Mouse (Mus musculus) CH12.LX (cell line): ENCODE data around the gene Ccdc152. TPM values are rescaled to one million over a fixed set of nuclear protein-coding genes. Genes with fewer than 3 reads are reported as not detected.

Source experiments
- DNase-seq: peaks from one replicate; pipeline ENCODE4 v3.0.0-alpha.2; 2013; ENCODE audit errors: extremely low read depth
- H3K27ac ChIP-seq: 2 replicates; pipeline ENCODE4 v1.5.1; 2012; ENCODE audit warnings: low read depth, mild to moderate bottlenecking, control low read depth, moderate library complexity; ENCODE audit not compliant: insufficient read depth
- H3K27me3 ChIP-seq: replicated peaks from 2 replicates; pipeline ENCODE3; 2012; ENCODE audit warnings: inconsistent platforms
- H3K36me3 ChIP-seq, 2 experiments: replicated peaks in 1 of 2; 2 replicates each; pipeline versions ENCODE3 to v1.6.1; 2012; ENCODE audit warnings: inconsistent platforms in 1 of 2, low read length in 1 of 2, mild to moderate bottlenecking in 1 of 2, mixed read lengths in 1 of 2, moderate library complexity in 1 of 2; ENCODE audit not compliant: control insufficient read depth in 1 of 2, insufficient read depth in 1 of 2
- H3K4me1 ChIP-seq, 2 experiments: 2 replicates each; pipeline ENCODE4 v1.6.1; 2012; ENCODE audit warnings: inconsistent platforms in 1 of 2, moderate library complexity in 1 of 2; ENCODE audit not compliant: insufficient read depth in 2 of 2, control insufficient read depth in 1 of 2
- H3K4me2 ChIP-seq: 2 replicates; pipeline ENCODE4 v1.6.1; 2012; ENCODE audit warnings: low read depth, mild to moderate bottlenecking, control low read depth; ENCODE audit not compliant: poor library complexity, insufficient read depth, severe bottlenecking
- H3K4me3 ChIP-seq, 3 experiments: fragments of 150-350 bp in 1 of 3; sonication (generic) in 1 of 3; replicated peaks in 1 of 3; 2 replicates each; pipeline versions ENCODE3 to v1.5.1; 2011 to 2012; ENCODE audit warnings: low read depth in 2 of 3, low read length in 2 of 3, mild to moderate bottlenecking in 2 of 3, moderate library complexity in 2 of 3, control low read depth in 1 of 3, improper control_type of control experiment in 1 of 3, inconsistent platforms in 1 of 3, mixed read lengths in 1 of 3; ENCODE audit not compliant: poor library complexity in 1 of 3
- H3K79me2 ChIP-seq: replicated peaks from 2 replicates; pipeline ENCODE4 v1.6.1; 2012; ENCODE audit warnings: mild to moderate bottlenecking, moderate library complexity; ENCODE audit not compliant: control insufficient read depth, poor library complexity, insufficient read depth, severe bottlenecking; ENCODE audit errors: extremely low read depth
- H3K9ac ChIP-seq: 2 replicates; pipeline ENCODE4 v1.6.1; 2012; ENCODE audit warnings: low read depth, mild to moderate bottlenecking, control low read depth, moderate library complexity; ENCODE audit not compliant: insufficient read depth
- H3K9me3 ChIP-seq: replicated peaks from 2 replicates; pipeline ENCODE3; 2012; ENCODE audit warnings: low read length, inconsistent platforms, mixed read lengths
- CHD1 ChIP-seq: IDR thresholded peaks from 2 replicates; pipeline ENCODE4 v1.6.1; 2012; ENCODE audit warnings: low read depth, low read length, improper control_type of control experiment, inconsistent platforms
- IRF4 ChIP-seq: IDR thresholded peaks from 2 replicates; pipeline ENCODE4 v1.6.1; 2014; ENCODE audit warnings: low read depth, mild to moderate bottlenecking, inconsistent platforms, low read length, improper control_type of control experiment
- JUN ChIP-seq: IDR thresholded peaks from 2 replicates; pipeline ENCODE4 v1.6.1; 2011; ENCODE audit warnings: low read depth, mild to moderate bottlenecking, low read length, improper control_type of control experiment, moderate library complexity; ENCODE audit not compliant: insufficient read depth
- JUND ChIP-seq: conservative IDR thresholded peaks from 2 replicates; pipeline ENCODE4 v1.6.1; 2011; ENCODE audit warnings: low read depth, low read length, improper control_type of control experiment
- MAFK ChIP-seq: IDR thresholded peaks from 2 replicates; pipeline ENCODE4 v1.6.1; 2011; ENCODE audit warnings: low read length, improper control_type of control experiment; ENCODE audit not compliant: insufficient replicate concordance
- MAX ChIP-seq: IDR thresholded peaks from 2 replicates; pipeline ENCODE4 v1.6.1; 2011; ENCODE audit warnings: low read length, improper control_type of control experiment
- MAZ ChIP-seq: IDR thresholded peaks from 2 replicates; pipeline ENCODE4 v1.6.1; 2012; ENCODE audit warnings: low read depth, mild to moderate bottlenecking, inconsistent platforms, low read length, improper control_type of control experiment, moderate library complexity
- MEF2A ChIP-seq: IDR thresholded peaks from 2 replicates; pipeline ENCODE4 v1.6.1; 2014; ENCODE audit warnings: low read depth, mild to moderate bottlenecking, inconsistent platforms, low read length, improper control_type of control experiment, borderline replicate concordance
- MXI1 ChIP-seq: IDR thresholded peaks from 2 replicates; pipeline ENCODE4 v1.6.1; 2011; ENCODE audit warnings: mild to moderate bottlenecking, low read depth, low read length, improper control_type of control experiment
- NRF1 ChIP-seq: IDR thresholded peaks from 2 replicates; pipeline ENCODE4 v1.6.1; 2014; ENCODE audit warnings: low read depth, mild to moderate bottlenecking, inconsistent platforms, low read length, improper control_type of control experiment, moderate library complexity
- POLR2AphosphoS2 ChIP-seq: IDR thresholded peaks from 2 replicates; pipeline ENCODE4 v1.6.1; 2011; ENCODE audit warnings: low read depth, low read length, improper control_type of control experiment
- RAD21 ChIP-seq: IDR thresholded peaks from 2 replicates; pipeline ENCODE4 v1.6.1; 2011; ENCODE audit warnings: low read depth, mild to moderate bottlenecking, low read length, improper control_type of control experiment, moderate library complexity
- RCOR1 ChIP-seq: conservative IDR thresholded peaks from 2 replicates; pipeline ENCODE4 v1.6.1; 2012; ENCODE audit warnings: low read depth, mild to moderate bottlenecking, inconsistent platforms, low read length, improper control_type of control experiment
- SIN3A ChIP-seq: IDR thresholded peaks from 2 replicates; pipeline ENCODE4 v1.6.1; 2012; ENCODE audit warnings: low read length, improper control_type of control experiment, inconsistent platforms
- SMC3 ChIP-seq: IDR thresholded peaks from 2 replicates; pipeline ENCODE4 v1.6.1; 2011; ENCODE audit warnings: low read depth, low read length, improper control_type of control experiment
- TBP ChIP-seq: conservative IDR thresholded peaks from 2 replicates; pipeline ENCODE4 v1.6.1; 2011; ENCODE audit warnings: low read depth, low read length, improper control_type of control experiment
- USF1 ChIP-seq: IDR thresholded peaks from 2 replicates; pipeline ENCODE4 v1.6.1; 2014; ENCODE audit warnings: low read depth, mild to moderate bottlenecking, inconsistent platforms, low read length, improper control_type of control experiment
- ZNF384 ChIP-seq: IDR thresholded peaks from 2 replicates; pipeline ENCODE4 v1.6.1; 2012; ENCODE audit warnings: low read depth, low read length, improper control_type of control experiment, inconsistent platforms
- dilution Hi-C: fragments of 300-500 bp; cut with MboI; formaldehyde crosslinking; loops from 2 replicates; pipeline ENCODE4 v1.14.3; 2020; ENCODE audit warnings: low sequenced_read_pairs; ENCODE audit not compliant: extremely low pct_unique_long_range_greater_than_20kb, extremely low pct_ligation_motif_present
- in situ Hi-C: fragments of 300-500 bp; cut with MboI; formaldehyde crosslinking; loops from 3 replicates; pipeline ENCODE4 v1.14.3; 2019; ENCODE audit warnings: low sequenced_read_pairs, low pct_ligation_motif_present, low pct_unique_long_range_greater_than_20kb, mixed read lengths
- polyA plus RNA-seq: library from polyadenylated mRNA; unstranded; fragments of >175 nt; gene quantifications from 2 replicates; pipeline ENCODE4 v1.2.1, GENCODE M21; 2012; ENCODE audit warnings: low read depth; ENCODE audit not compliant: insufficient read length
- total RNA-seq, 2 experiments: library from RNA; depleted of rRNA; stranded (reverse); fragments of 300-350 nt in 1 of 2; fragments of >200 nt in 1 of 2; gene quantifications; 2 replicates each; pipeline ENCODE4 v1.2.3; 2012 to 2014

Gene Ccdc152
- total and polyA plus RNA-seq, 3 experiments = 0.08 to 0.99 TPM; not detected in 1

DNA sequence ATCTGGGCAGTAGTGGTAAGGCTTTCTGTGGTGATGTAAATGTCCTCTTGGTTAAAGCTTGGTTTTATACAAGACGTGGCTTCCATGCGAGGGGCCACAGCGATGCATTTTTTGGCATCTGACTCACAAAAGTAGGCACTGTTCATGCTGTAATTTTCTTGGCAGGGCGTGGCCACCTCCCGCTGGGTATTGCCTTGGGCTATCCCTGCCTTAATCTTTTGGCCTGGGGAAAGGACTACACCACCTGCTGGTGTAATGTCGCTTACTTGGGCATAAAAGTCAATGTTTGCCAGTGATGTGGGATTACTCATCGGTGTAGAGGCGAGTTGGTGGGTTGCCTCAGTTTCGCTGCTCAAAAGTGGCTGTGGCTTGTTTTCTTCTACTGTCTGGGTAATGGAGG lies 16.6 kb upstream of the Ccdc152 start:
- no peaks in the 10 kb centered on the region for H3K4me1 ChIP-seq
- TF ChIP-seq ZNF384 = no peak
- no peak for TF ChIP-seq MAZ
- no peak for TF ChIP-seq RAD21
- no peak for TF ChIP-seq JUN
- no peak for TF ChIP-seq MXI1
- no peak for TF ChIP-seq MEF2A
- TF ChIP-seq TBP = no peak
- TF ChIP-seq POLR2AphosphoS2 = no peak
- no peak for TF ChIP-seq JUND
- TF ChIP-seq IRF4 = no peak
- TF ChIP-seq CHD1 = no peak
- TF ChIP-seq, all 38 proteins: peak for 0
- no peak for DNase-seq
- no peaks in the 10 kb centered on the region for H3K27me3 ChIP-seq
- H3K27ac ChIP-seq = no peak overlapping the region
- H3K4me2 ChIP-seq = no peak overlapping the region
- dilution Hi-C loops (no loop called here), in situ Hi-C loops (no loop called here)
- no peak overlapping the region for H3K4me3 ChIP-seq
- no peaks in the 10 kb centered on the region for H3K79me2 ChIP-seq
- no peaks in the 10 kb centered on the region for H3K36me3 ChIP-seq
- H3K9me3 ChIP-seq = no peaks in the 10 kb centered on the region
- H3K9ac ChIP-seq = no peak overlapping the region

DNA sequence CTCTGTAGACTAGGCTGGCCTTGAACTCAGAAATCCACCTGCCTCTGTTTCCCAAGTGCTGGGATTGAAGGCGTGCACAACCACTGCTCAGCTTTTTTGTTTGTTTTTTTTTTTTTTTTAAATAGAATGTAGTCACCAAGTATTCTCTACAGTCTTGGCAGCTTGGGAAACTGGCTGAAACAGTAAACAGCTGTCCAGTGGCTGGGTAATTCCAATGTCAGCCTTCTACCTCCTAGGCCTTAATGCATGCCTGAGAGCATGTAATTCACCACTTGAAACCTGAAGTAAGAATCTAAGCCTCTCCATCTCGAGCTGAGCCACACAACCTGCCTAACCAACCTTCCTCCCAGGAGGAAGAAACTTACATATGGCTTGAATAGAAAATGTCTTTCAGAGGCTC lies 13.3 kb upstream of the Ccdc152 start:
- TF ChIP-seq MAX = no peak
- TF ChIP-seq NRF1 = no peak
- TF ChIP-seq USF1 = no peak
- TF ChIP-seq SIN3A = no peak
- no peak for TF ChIP-seq SMC3
- no peak for TF ChIP-seq RCOR1
- TF ChIP-seq JUN = no peak
- TF ChIP-seq MAFK = no peak
- TF ChIP-seq JUND = no peak
- TF ChIP-seq ZNF384 = no peak
- no peak for TF ChIP-seq POLR2AphosphoS2
- TF ChIP-seq, all 38 proteins: peak for 0
- Histone ChIP-seq H3K27ac (no peak overlapping the region), H3K27me3 (no peaks in the 10 kb centered on the region), H3K36me3 (no peaks in the 10 kb centered on the region), H3K9ac (no peak overlapping the region), H3K4me2 (no peak overlapping the region), H3K79me2 (no peaks in the 10 kb centered on the region), H3K9me3 (no peaks in the 10 kb centered on the region), H3K4me1 (no peaks in the 10 kb centered on the region), H3K4me3 (no peak overlapping the region)
- in situ Hi-C loops (no loop called here), dilution Hi-C loops (no loop called here)
- no peak for DNase-seq
